ENCODE assay signal across 10 mouse cellular contexts in the genomic region with DNA sequence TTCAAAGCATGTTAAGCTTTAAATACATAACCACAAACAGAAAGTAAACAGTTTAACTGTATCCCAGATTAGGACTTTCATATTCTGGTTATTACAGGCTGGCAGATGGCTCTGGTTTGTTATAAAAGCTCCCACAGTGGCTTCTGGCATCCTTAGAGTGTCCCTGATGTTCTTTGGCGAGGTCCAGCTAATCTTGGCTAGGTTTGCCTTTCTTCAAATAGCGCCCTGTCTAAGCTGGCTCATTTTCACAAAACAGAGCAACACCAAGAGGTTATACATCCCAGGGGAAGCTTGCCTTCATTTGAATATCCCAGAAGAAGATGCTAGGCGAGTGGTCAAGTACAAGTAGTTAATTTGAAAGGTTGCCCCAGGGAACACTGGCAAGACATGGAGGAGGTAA.
DNase-seq lines count a peak whose midpoint lies in the region; TF ChIP-seq lines count a peak whose summit lies in the region.
"Had no signal": no experiment of that assay in that cellular context is flagged by ENCODE, and none has a peak within 500 bp of the region (broad histone marks: within the 10 kb centered on the region; RNA-seq: fewer than 3 reads in every experiment).

No protein-coding gene starts in this region.

- H3K4me3 ChIP-seq in left cerebral cortex, adult 2 months = no peak overlapping the region

- DNase-seq in adrenal gland, postnatal 14 days = peak; percentile 25
- no peak for DNase-seq in adrenal gland, adult 18-20 months (ENCODE audit: low spot score in 2 of 2)
- DNase-seq in left cerebral cortex, postnatal 4 days = peak; percentile 62
- DNase-seq in left cerebral cortex, adult 8-10 months (ENCODE audit: low spot score in 2 of 2) = no peak
- peak; percentile 41 for DNase-seq in cerebellum, adult 8-10 months
- DNase-seq in lung, postnatal 25 days (ENCODE audit: low spot score) = peak; percentile 12
- DNase-seq in embryo, embryonic 9.5 days (ENCODE audit: extremely low spot score) = no peak
- DNase-seq in left cerebral cortex, adult 2 months (ENCODE audit: extremely low spot score in 1 of 2, low spot score in 2 of 2) = no peak
- DNase-seq: kidney, adult 2 months had no signal

- TF ChIP-seq CTCF in left cerebral cortex, adult 2 months (IDR thresholded peaks at IDR 0.05) = no peak

- intact Hi-C loops in left cerebral cortex, postnatal 4 days (cut with DNase I) = no loop called here
- intact Hi-C loops in left cerebral cortex, adult 2 months (cut with DNase I) = loop anchor here (5.0 kb wide), 1 partner anchor 65 kb away; no protein-coding TSS in a partner anchor

- no peak overlapping the region for H3K27ac ChIP-seq in left cerebral cortex, adult 2 months
- H3K27ac ChIP-seq: liver, embryonic 14.5 days had no signal

Comparison
In these comparisons a context has a peak if more than half of its experiments do, and no peak if none do; other contexts are left out.
1. DNase-seq: peak in adrenal gland, postnatal 14 days (single experiment), left cerebral cortex, postnatal 4 days (single experiment), cerebellum, adult 8-10 months (single experiment) and lung, postnatal 25 days (single experiment); none in adrenal gland, adult 18-20 months (0 of 2), left cerebral cortex, adult 8-10 months (0 of 2), embryo, embryonic 9.5 days (single experiment) and left cerebral cortex, adult 2 months (0 of 2).